Mouse (Mus musculus) kidney, embryonic 16.5 days (tissue): ENCODE measurements at regions not wholly inside any gene's neighbourhood (a gene's known extent, or its start where the extent isn't known, plus 50 kb on each side); places are given as distances from the start of the nearest gene placed in this dataset.

ENCODE experiments used
- ATAC-seq: fragments of 200-750 bp; cut with Nextera tagmentation; 2 replicates; pipeline ENCODE4 v1.8.0; 2017; ENCODE audit warnings: moderate TSS enrichment; ENCODE audit not compliant: low FRiP score, low TSS enrichment
- H3K27ac ChIP-seq: fragments of 300-500 bp; sonication (generic); 2 replicates; pipeline ENCODE4 v1.5.1; 2014; ENCODE audit warnings: low read length
- H3K27me3 ChIP-seq: fragments of 300-500 bp; sonication (generic); 2 replicates; pipeline ENCODE4 v1.6.1; 2014; ENCODE audit warnings: low read length, control low read depth, mixed read lengths; ENCODE audit not compliant: insufficient read depth
- H3K36me3 ChIP-seq: fragments of 300-500 bp; sonication (generic); 2 replicates; pipeline ENCODE4 v1.6.1; 2014; ENCODE audit warnings: low read length, control low read depth, mixed read lengths; ENCODE audit not compliant: insufficient read depth
- H3K4me1 ChIP-seq: fragments of 300-500 bp; sonication (generic); 2 replicates; pipeline ENCODE4 v1.6.1; 2014; ENCODE audit warnings: low read length, control low read depth, mixed read lengths; ENCODE audit not compliant: insufficient read depth
- H3K4me2 ChIP-seq: fragments of 300-500 bp; sonication (generic); replicated peaks from 2 replicates; pipeline ENCODE4 v1.6.1; 2014; ENCODE audit warnings: low read depth, low read length
- H3K4me3 ChIP-seq: fragments of 300-500 bp; sonication (generic); 2 replicates; pipeline ENCODE4 v1.5.1; 2014; ENCODE audit warnings: mild to moderate bottlenecking, low read length
- H3K9ac ChIP-seq: fragments of 300-500 bp; sonication (generic); replicated peaks from 2 replicates; pipeline ENCODE4 v1.6.1; 2014; ENCODE audit warnings: low read length
- H3K9me3 ChIP-seq: fragments of 300-500 bp; sonication (generic); 2 replicates; pipeline ENCODE4 v1.6.1; 2016; ENCODE audit warnings: low read length, control low read depth
- WGBS: fragments of 180-500 bp; shearing (Covaris S2); extraction: QIAGEN DNeasy Blood & Tissue Kit; methylation state at CpG from one replicate; pipeline ENCODE4 v1.1.7; 2014; 5-methylcytosine and 5-hydroxymethylcytosine counted together

GRCm38 (mm10) chr15:44037893-44038292, 3903.7 kb downstream of the 9330182O14Rik start:
- H3K36me3 ChIP-seq, result no peaks in the 10 kb centered on the region
- no peak overlapping the region for H3K4me2 ChIP-seq
- no peaks in the 10 kb centered on the region for H3K9me3 ChIP-seq
- no peak overlapping the region for H3K4me3 ChIP-seq
- H3K27me3 ChIP-seq, result no peaks in the 10 kb centered on the region
- H3K9ac ChIP-seq, result no peak overlapping the region
- no peaks in the 10 kb centered on the region for H3K4me1 ChIP-seq
- no peak for ATAC-seq
- no peak overlapping the region for H3K27ac ChIP-seq

- no peaks in the 10 kb centered on the region for H3K36me3 ChIP-seq
- no peak overlapping the region for H3K4me2 ChIP-seq
- ATAC-seq, result no peak
- H3K4me3 ChIP-seq, result no peak overlapping the region
- 73% methylated on average over 1 of the region's 1 CpGs for WGBS
- no peaks in the 10 kb centered on the region for H3K4me1 ChIP-seq
- H3K9ac ChIP-seq, result no peak overlapping the region
- no peak overlapping the region for H3K27ac ChIP-seq
- H3K9me3 ChIP-seq, result no peaks in the 10 kb centered on the region
- no peaks in the 10 kb centered on the region for H3K27me3 ChIP-seq
Measured at GRCm38 (mm10) chr15:44050565-44051274, 3916.6 kb downstream of the 9330182O14Rik start.

DNA sequence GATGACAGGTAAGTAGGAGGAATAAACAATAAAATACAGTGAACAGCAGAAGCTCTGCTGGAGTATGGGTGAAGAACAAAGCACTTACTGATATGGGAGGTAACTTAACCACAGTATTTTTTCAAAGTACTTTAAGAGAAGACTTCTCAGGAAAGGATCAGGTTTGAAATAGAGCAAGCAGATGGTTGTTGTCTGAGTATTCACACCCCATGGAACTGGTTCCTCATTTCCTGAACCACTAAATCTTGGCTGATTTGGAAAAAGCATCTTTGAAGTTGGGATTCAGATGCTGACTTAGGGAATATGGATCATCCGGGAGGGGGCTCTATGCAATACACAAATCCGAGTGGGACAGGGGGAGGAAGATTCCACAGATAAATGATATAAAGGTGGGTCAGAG, 3930.7 kb downstream of the 9330182O14Rik start:
- no peak overlapping the region for H3K9ac ChIP-seq
- no peaks in the 10 kb centered on the region for H3K36me3 ChIP-seq
- no peaks in the 10 kb centered on the region for H3K27me3 ChIP-seq
- no peak overlapping the region for H3K27ac ChIP-seq
- no peaks in the 10 kb centered on the region for H3K4me1 ChIP-seq
- H3K4me2 ChIP-seq, result no peak overlapping the region
- H3K9me3 ChIP-seq, result no peaks in the 10 kb centered on the region
- H3K4me3 ChIP-seq, result no peak overlapping the region
- ATAC-seq, result no peak
- WGBS, result 36% methylated on average over 2 of the region's 2 CpGs

DNA sequence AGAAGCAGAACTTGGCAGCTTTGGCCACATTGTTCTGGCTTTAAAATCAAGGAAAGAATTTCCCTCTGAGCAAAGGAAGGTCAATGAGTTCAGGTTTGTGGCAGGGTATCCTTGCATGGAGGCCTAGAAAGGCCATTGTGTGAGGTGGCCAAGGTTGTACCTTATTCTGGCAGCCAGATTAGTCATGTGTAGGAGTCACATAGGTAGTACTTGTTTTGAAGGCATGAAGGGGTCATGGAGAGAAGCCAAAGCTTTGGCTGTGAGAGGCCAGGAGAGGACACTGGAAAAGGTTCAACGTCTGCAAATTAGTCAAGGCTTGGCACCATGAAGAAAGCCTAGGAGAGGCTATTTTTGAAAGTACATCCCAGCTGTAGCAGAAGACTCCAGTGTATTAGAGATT, 3949.5 kb downstream of the 9330182O14Rik start:
- no peak for ATAC-seq
- Histone ChIP-seq H3K4me1 (no peaks in the 10 kb centered on the region), H3K27ac (no peak overlapping the region), H3K9ac (no peak overlapping the region), H3K9me3 (no peaks in the 10 kb centered on the region), H3K4me3 (no peak overlapping the region), H3K4me2 (no peak overlapping the region), H3K36me3 (no peaks in the 10 kb centered on the region), H3K27me3 (no peaks in the 10 kb centered on the region)
- WGBS, result 65% methylated on average over 1 of the region's 1 CpGs

DNA sequence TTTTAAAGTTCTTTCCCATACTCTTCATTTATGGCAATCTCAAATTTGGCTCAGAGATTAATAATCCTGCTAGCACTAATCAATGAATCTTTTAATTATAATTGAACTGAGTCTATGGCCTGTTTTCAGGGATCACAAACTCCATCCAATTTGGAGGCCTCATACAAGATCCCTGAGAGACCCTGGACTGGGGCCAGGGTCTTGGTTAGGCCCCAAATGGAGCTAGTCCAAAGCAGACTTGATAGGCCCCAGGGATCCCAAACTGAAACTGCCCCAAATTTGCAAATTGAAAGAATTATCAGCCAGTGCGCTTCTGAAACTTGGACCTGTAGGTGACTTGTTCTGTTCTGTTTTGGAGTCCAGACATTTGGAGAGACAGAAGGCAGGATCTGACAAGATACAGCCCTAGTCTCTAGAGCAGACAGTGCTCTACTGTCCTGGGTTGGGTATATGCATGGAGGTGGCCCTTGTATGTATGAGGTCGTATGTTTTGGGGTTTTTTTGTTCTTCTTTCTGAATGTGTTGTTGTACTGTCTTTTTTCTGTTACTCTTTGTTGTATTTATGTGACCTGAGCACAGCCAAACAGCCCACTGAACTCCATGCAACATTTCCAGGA, 3978.3 kb downstream of the 9330182O14Rik start:
- Histone ChIP-seq H3K4me2 (no peak overlapping the region), H3K4me1 (no peaks in the 10 kb centered on the region), H3K36me3 (no peaks in the 10 kb centered on the region), H3K27me3 (no peaks in the 10 kb centered on the region), H3K4me3 (no peak overlapping the region), H3K27ac (no peak overlapping the region), H3K9ac (no peak overlapping the region), H3K9me3 (no peaks in the 10 kb centered on the region)
- WGBS, result 70% methylated on average over 2 of the region's 2 CpGs
- no peak for ATAC-seq

DNA sequence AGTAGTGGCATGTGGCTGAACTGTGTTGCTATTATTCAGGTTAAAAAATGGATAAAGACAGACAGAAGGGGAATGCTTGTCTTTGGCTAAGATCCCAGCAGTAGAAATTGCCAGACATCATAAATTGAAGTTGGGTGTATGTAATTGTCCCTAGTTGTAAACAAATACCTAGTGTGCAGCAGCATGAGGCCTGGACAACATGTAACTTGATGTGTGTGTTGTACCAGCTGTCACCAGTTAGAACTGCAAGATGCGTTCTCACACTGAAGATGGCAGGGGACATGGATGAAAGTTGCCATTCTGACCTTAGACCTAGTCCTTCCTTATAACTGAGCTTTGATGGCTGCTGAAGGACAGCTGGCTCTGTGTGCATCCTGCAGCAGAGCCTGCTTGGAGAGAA, 4000.0 kb downstream of the 9330182O14Rik start:
- no peaks in the 10 kb centered on the region for H3K27me3 ChIP-seq
- no peak overlapping the region for H3K9ac ChIP-seq
- H3K4me2 ChIP-seq, result no peak overlapping the region
- no peaks in the 10 kb centered on the region for H3K4me1 ChIP-seq
- H3K36me3 ChIP-seq, result no peaks in the 10 kb centered on the region
- H3K9me3 ChIP-seq, result no peaks in the 10 kb centered on the region
- 47% methylated on average over 1 of the region's 1 CpGs for WGBS
- no peak overlapping the region for H3K27ac ChIP-seq
- no peak overlapping the region for H3K4me3 ChIP-seq
- ATAC-seq, result peak; percentile 49; the same call in 1 of the 2 replicates
